Mouse (Mus musculus) small intestine, adult 2 months (tissue): ENCODE measurements around the gene Xpo1.

Source experiments
- CTCF ChIP-seq: fragments of 200-500 bp; IDR thresholded peaks from 2 replicates; pipeline ENCODE4 v1.5.1; 2012; ENCODE audit warnings: low read depth, mild to moderate bottlenecking, control low read depth, inconsistent platforms, low read length, moderate library complexity, mixed read lengths; ENCODE audit not compliant: insufficient replicate concordance, insufficient read length; ENCODE audit errors: extremely low read depth
- POLR2A ChIP-seq: fragments of 200-500 bp; IDR thresholded peaks from 2 replicates; pipeline ENCODE4 v1.6.1; 2012; ENCODE audit warnings: low read depth, mild to moderate bottlenecking, control low read depth, inconsistent platforms, low read length, moderate library complexity

GRCm38 (mm10) chr11:23284469-23284868 lies 28.6 kb downstream of the Xpo1 start:
- TF ChIP-seq POLR2A (no peak), CTCF (no peak)
